Mouse (Mus musculus) lung, postnatal 25 days (tissue): ENCODE measurements around the gene Btbd35f11.
"Not testable (repeated sequence)": the region's sequence is repeated elsewhere in the genome, so short reads cannot be mapped to it uniquely, and the experiment has no call there.

Experiments used
- DNase-seq: peaks from one replicate; pipeline ENCODE4 v3.0.0; 2022; ENCODE audit warnings: low spot score

Gene Btbd35f11

DNA sequence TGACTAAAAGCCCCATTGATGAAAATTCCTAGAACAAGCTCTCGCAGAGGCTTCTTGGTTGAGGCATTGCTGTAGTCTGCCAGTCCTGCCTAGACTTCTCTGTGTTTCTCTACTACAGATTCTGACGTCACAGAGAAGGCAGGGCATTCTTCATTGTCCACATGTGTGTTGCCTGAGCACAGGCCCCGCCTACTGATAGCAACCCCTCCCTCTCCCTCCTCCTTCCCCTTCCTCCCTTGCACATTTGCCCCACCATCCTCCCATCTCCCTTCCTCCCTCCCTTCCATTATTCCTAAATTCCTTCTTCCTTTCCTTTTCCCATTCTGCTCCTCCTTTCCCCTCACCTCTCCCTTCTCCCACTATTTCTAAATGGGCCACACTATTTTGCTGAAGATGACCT lies at the start of gene Btbd35f11:
Gene Btbd35f11, minus strand, starts transcription at position 101 of the 400 bp plus-strand sequence.
- DNase-seq, result not testable (repeated sequence)

DNA sequence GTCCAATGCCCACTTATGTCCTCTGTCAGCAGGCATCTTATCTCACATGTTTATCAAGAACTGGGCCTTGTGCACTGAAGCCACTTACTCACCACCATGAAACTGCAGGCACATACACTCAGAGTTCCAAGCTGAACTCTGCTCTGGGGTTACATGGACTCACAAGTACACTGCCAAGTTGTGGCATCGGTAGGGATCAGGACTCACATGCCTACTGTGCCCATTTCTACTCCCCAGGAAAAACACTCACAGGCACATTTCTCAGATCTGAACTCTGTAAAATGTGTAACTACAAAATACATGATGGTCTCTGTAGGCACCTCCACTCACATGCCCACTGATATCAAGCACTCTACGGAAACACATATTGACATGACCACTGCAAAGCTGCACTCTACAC lies 33.5 kb downstream of the Btbd35f11 start:
- DNase-seq, result not testable (repeated sequence)
